Mouse (Mus musculus): ENCODE measurements at regions not wholly inside any gene's neighbourhood (a gene's known extent, or its start where the extent isn't known, plus 50 kb on each side); places are given as distances from the start of the nearest gene placed in this dataset.

GRCm38 (mm10) chr1:64200387-64201023, 78.4 kb upstream of the Klf7 start:
- TF ChIP-seq MYOG (IDR thresholded peaks at IDR 0.05; ENCODE audit: control insufficient read depth in 1 of 3, insufficient read depth in 1 of 3, insufficient read length in 2 of 3, low read depth in 2 of 3) = no peak
- TF ChIP-seq POLR2A (IDR thresholded peaks at IDR 0.05; ENCODE audit: insufficient read length, low read depth) = no peak
- no peak for TF ChIP-seq CEBPB (IDR thresholded peaks at IDR 0.05; ENCODE audit: insufficient read depth, poor library complexity, severe bottlenecking)
- no peak for TF ChIP-seq USF1 (IDR thresholded peaks at IDR 0.05; ENCODE audit: low read depth)
- TF ChIP-seq MAX (IDR thresholded peaks at IDR 0.05; ENCODE audit: low read depth) = no peak
